Mouse (Mus musculus) limb, embryonic 10.5 days (tissue): ENCODE data around the gene Srsf2. TPM values are rescaled to one million over a fixed set of nuclear protein-coding genes. Genes with fewer than 3 reads are reported as not detected.
"Not testable (repeated sequence)": the region's sequence is repeated elsewhere in the genome, so short reads cannot be mapped to it uniquely, and the experiment has no call there.

ENCODE experiments used
- DNase-seq: peaks from one replicate; pipeline ENCODE4 v3.0.0-alpha.2; 2017; ENCODE audit warnings: low spot score
- H3K27ac ChIP-seq: fragments of 300-500 bp; sonication (generic); 2 replicates; pipeline ENCODE4 v1.5.1; 2016; ENCODE audit warnings: mild to moderate bottlenecking
- H3K27me3 ChIP-seq: fragments of 300-500 bp; sonication (generic); 2 replicates; pipeline ENCODE4 v1.6.1; 2016; ENCODE audit warnings: low read depth, mild to moderate bottlenecking; ENCODE audit not compliant: poor library complexity, severe bottlenecking
- H3K36me3 ChIP-seq: fragments of 300-500 bp; sonication (generic); 2 replicates; pipeline ENCODE4 v1.6.1; 2016; ENCODE audit warnings: mild to moderate bottlenecking, moderate library complexity
- H3K4me1 ChIP-seq: fragments of 300-500 bp; sonication (generic); 2 replicates; pipeline ENCODE4 v1.6.1; 2016
- H3K4me3 ChIP-seq: fragments of 300-500 bp; sonication (generic); 2 replicates; pipeline ENCODE4 v1.5.1; 2016; ENCODE audit warnings: mild to moderate bottlenecking, moderate library complexity
- H3K9me3 ChIP-seq: fragments of 300-500 bp; sonication (generic); replicated peaks from 2 replicates; pipeline ENCODE4 v1.6.1; 2016; ENCODE audit warnings: mild to moderate bottlenecking
- WGBS: fragments of 180-500 bp; shearing (Covaris S2); methylation state at CpG from one replicate; pipeline ENCODE4 v1.1.7; 2016; 5-methylcytosine and 5-hydroxymethylcytosine counted together
- polyA plus RNA-seq: library from polyadenylated mRNA; unstranded; fragments of >200 nt; fragmentation: Nextera tagmentation; extraction: Ambion mirVana; gene quantifications from 2 replicates; pipeline ENCODE4 v1.2.1, GENCODE M21; 2016

Gene Srsf2
- polyA plus RNA-seq = 925 and 971 TPM in 2 replicates

- Histone ChIP-seq H3K4me1 (peaks cover 37% of the 10 kb centered on the region), H3K9me3 (no peaks in the 10 kb centered on the region), H3K27me3 (no peaks in the 10 kb centered on the region), H3K4me3 (peak within 1 kb of the TSS; percentile 93), H3K36me3 (peaks cover 42% of the 10 kb centered on the region), H3K27ac (peak within 1 kb of the TSS; percentile 97)
- DNase-seq = peak; percentile 98
- under 1% methylated on average over 74 of the region's 74 CpGs for WGBS
These were observed at the start of gene Srsf2 for GRCm38 (mm10) chr11:116852891-116853511. Srsf2 (minus strand) TSS chr11:116853094.

GRCm38 (mm10) chr11:116902588-116902987 lies 49.7 kb upstream of the Srsf2 start:
- WGBS = 92% methylated on average over 10 of the region's 10 CpGs
- peaks cover 42% of the 10 kb centered on the region for H3K27me3 ChIP-seq

GRCm38 (mm10) chr11:116899247-116899646 lies 46.4 kb upstream of the Srsf2 start:
- Histone ChIP-seq H3K9me3 (no peaks in the 10 kb centered on the region), H3K36me3 (no peaks in the 10 kb centered on the region), H3K4me1 (peaks cover 8% of the 10 kb centered on the region; the same call in 1 of the 2 replicates), H3K4me3 (no peak overlapping the region), H3K27me3 (peaks cover 21% of the 10 kb centered on the region), H3K27ac (no peak overlapping the region)
- no peak for DNase-seq
- WGBS = 94% methylated on average over 12 of the region's 12 CpGs

More at GRCm38 (mm10) chr11:116902588-116902987, 49.7 kb upstream of the Srsf2 start:
- H3K4me1 ChIP-seq = peaks cover 23% of the 10 kb centered on the region
- not testable (repeated sequence) for DNase-seq, H3K9me3 ChIP-seq, H3K27ac ChIP-seq, H3K4me3 ChIP-seq, H3K36me3 ChIP-seq

- Histone ChIP-seq H3K4me3 (no peak overlapping the region), H3K4me1 (peaks cover 12% of the 10 kb centered on the region), H3K9me3 (no peaks in the 10 kb centered on the region), H3K27me3 (peaks cover 10% of the 10 kb centered on the region; the same call in 1 of the 2 replicates), H3K27ac (no peak overlapping the region), H3K36me3 (no peaks in the 10 kb centered on the region)
- WGBS = 83% methylated on average over 3 of the region's 3 CpGs
- DNase-seq = no peak
These were observed 42.5 kb upstream of the Srsf2 start for GRCm38 (mm10) chr11:116895402-116895801.

GRCm38 (mm10) chr11:116893532-116894442 lies 40.9 kb upstream of the Srsf2 start:
- Histone ChIP-seq H3K9me3 (no peaks in the 10 kb centered on the region), H3K27ac (no peak overlapping the region), H3K36me3 (no peaks in the 10 kb centered on the region), H3K27me3 (peaks cover 4% of the 10 kb centered on the region; the same call in 1 of the 2 replicates), H3K4me1 (peaks cover 19% of the 10 kb centered on the region), H3K4me3 (no peak overlapping the region)
- no peak for DNase-seq
- WGBS = 82% methylated on average over 19 of the region's 19 CpGs

- 50% methylated on average over 5 of the region's 5 CpGs for WGBS
- H3K27me3 ChIP-seq = peaks cover 35% of the 10 kb centered on the region
- peaks cover 22% of the 10 kb centered on the region for H3K4me1 ChIP-seq
- no peaks in the 10 kb centered on the region for H3K36me3 ChIP-seq
- H3K9me3 ChIP-seq = no peaks in the 10 kb centered on the region
- no peak overlapping the region for H3K4me3 ChIP-seq
- no peak for DNase-seq
- no peak overlapping the region for H3K27ac ChIP-seq
These were observed 34.2 kb upstream of the Srsf2 start for GRCm38 (mm10) chr11:116887136-116887535.

GRCm38 (mm10) chr11:116885275-116886151 lies 32.6 kb upstream of the Srsf2 start:
- H3K9me3 ChIP-seq = no peaks in the 10 kb centered on the region
- no peaks in the 10 kb centered on the region for H3K36me3 ChIP-seq
- WGBS = 2% methylated on average over 28 of the region's 28 CpGs
- peak; percentile 89 for DNase-seq
- H3K27me3 ChIP-seq = peaks cover 35% of the 10 kb centered on the region
- H3K4me3 ChIP-seq = peak overlapping the region; percentile 42
- peak overlapping the region; percentile 56; the same call in 1 of the 2 replicates for H3K27ac ChIP-seq
- H3K4me1 ChIP-seq = peaks cover 20% of the 10 kb centered on the region

GRCm38 (mm10) chr11:116884061-116884460 lies 31.2 kb upstream of the Srsf2 start:
- no peak for DNase-seq
- H3K27ac ChIP-seq = no peak overlapping the region
- H3K4me3 ChIP-seq = no peak overlapping the region
- WGBS = 88% methylated on average over 6 of the region's 6 CpGs
- no peaks in the 10 kb centered on the region for H3K9me3 ChIP-seq
- peaks cover 35% of the 10 kb centered on the region for H3K27me3 ChIP-seq
- H3K4me1 ChIP-seq = peaks cover 8% of the 10 kb centered on the region
- H3K36me3 ChIP-seq = no peaks in the 10 kb centered on the region

- 78% methylated on average over 10 of the region's 10 CpGs for WGBS
- Histone ChIP-seq H3K36me3 (no peaks in the 10 kb centered on the region), H3K4me1 (peaks cover 8% of the 10 kb centered on the region), H3K27ac (no peak overlapping the region), H3K9me3 (no peaks in the 10 kb centered on the region), H3K4me3 (no peak overlapping the region), H3K27me3 (peaks cover 30% of the 10 kb centered on the region)
- DNase-seq = no peak
These were observed 29.6 kb upstream of the Srsf2 start for GRCm38 (mm10) chr11:116882446-116882845.

GRCm38 (mm10) chr11:116881440-116881839 lies 28.5 kb upstream of the Srsf2 start:
- Histone ChIP-seq H3K4me3 (no peak overlapping the region), H3K27ac (no peak overlapping the region), H3K36me3 (no peaks in the 10 kb centered on the region), H3K9me3 (no peaks in the 10 kb centered on the region), H3K27me3 (peaks cover 20% of the 10 kb centered on the region), H3K4me1 (peaks cover 8% of the 10 kb centered on the region)
- DNase-seq = no peak
- 84% methylated on average over 5 of the region's 5 CpGs for WGBS

- peaks cover 14% of the 10 kb centered on the region for H3K27me3 ChIP-seq
- H3K9me3 ChIP-seq = no peaks in the 10 kb centered on the region
- H3K4me1 ChIP-seq = peaks cover 5% of the 10 kb centered on the region
- 77% methylated on average over 7 of the region's 7 CpGs for WGBS
- H3K4me3 ChIP-seq = no peak overlapping the region
- DNase-seq = no peak
- H3K27ac ChIP-seq = no peak overlapping the region
- 0 out of 2 replicates have a peak, but pooled peaks cover 2% of the 10 kb centered on the region for H3K36me3 ChIP-seq
These were observed 27.9 kb upstream of the Srsf2 start for GRCm38 (mm10) chr11:116880839-116881238.

GRCm38 (mm10) chr11:116878454-116878853 lies 25.6 kb upstream of the Srsf2 start:
- 92% methylated on average over 8 of the region's 8 CpGs for WGBS
- H3K27me3 ChIP-seq = no peaks in the 10 kb centered on the region
- no peak overlapping the region for H3K27ac ChIP-seq
- no peaks in the 10 kb centered on the region for H3K9me3 ChIP-seq
- H3K36me3 ChIP-seq = peaks cover 21% of the 10 kb centered on the region
- no peak overlapping the region for H3K4me3 ChIP-seq
- no peak for DNase-seq
- 0 out of 2 replicates have a peak, but pooled peaks cover 3% of the 10 kb centered on the region for H3K4me1 ChIP-seq
